ENCODE assay signal across 8 mouse cellular contexts in genomic region chr8:47533344-47534125, GRCm38 (mm10). TPM values are rescaled to one million over a fixed set of nuclear protein-coding genes. Genes with fewer than 3 reads are reported as not detected.
A peak's percentile ranks its signal among the peaks of the same experiment; 100 is the strongest.
DNase-seq lines count a peak whose midpoint lies in the region; ATAC-seq and TF ChIP-seq lines count a peak whose summit lies in the region.

TSS of gene Trappc11 (minus strand) at chr8:47533470.
TSS of gene Rwdd4a (plus strand) at chr8:47533664.

- TF ChIP-seq EP300 in CH12.LX (IDR thresholded peaks at IDR 0.05; ENCODE audit: low read length): no peak

- H3K4me1 ChIP-seq in CH12.LX (ENCODE audit: control insufficient read depth in 1 of 2, insufficient read depth in 2 of 2): peaks cover 0 to 22% of the 10 kb centered on the region in 2 experiments; a peak in 2 of 4 replicates
- peaks cover 2% of the 10 kb centered on the region; the same call in 1 of the 2 replicates for H3K4me1 ChIP-seq in forebrain, embryonic 11.5 days (replicated peaks; ENCODE audit: control insufficient read depth, insufficient read depth, low read length)
- H3K4me1 ChIP-seq in heart, embryonic 16.5 days (ENCODE audit: control insufficient read depth, insufficient read depth, low read length): peaks cover 18% of the 10 kb centered on the region
- H3K4me1 ChIP-seq in liver, embryonic 15.5 days (replicated peaks): peaks cover 20% of the 10 kb centered on the region
- peaks cover 19% of the 10 kb centered on the region for H3K4me1 ChIP-seq in neural tube, embryonic 12.5 days

- peaks cover 35% of the 10 kb centered on the region for H3K79me2 ChIP-seq in CH12.LX (replicated peaks; ENCODE audit: control insufficient read depth, extremely low read depth, insufficient read depth, poor library complexity, severe bottlenecking)

- peak within 1 kb of the TSS; percentile 60 for H3K27ac ChIP-seq in CH12.LX (ENCODE audit: insufficient read depth, low read depth)
- peak within 1 kb of the TSS; percentile 42; the same call in 1 of the 2 replicates for H3K27ac ChIP-seq in forebrain, embryonic 11.5 days (ENCODE audit: low read depth, low read length)
- H3K27ac ChIP-seq in heart, embryonic 16.5 days (ENCODE audit: low read length): peak within 1 kb of the TSS; percentile 84
- peak within 1 kb of the TSS; percentile 77 for H3K27ac ChIP-seq in liver, embryonic 15.5 days (replicated peaks)
- H3K27ac ChIP-seq in neural tube, embryonic 12.5 days: peak within 1 kb of the TSS; percentile 68

- peak within 1 kb of the TSS; percentile 99 for H3K4me2 ChIP-seq in CH12.LX (ENCODE audit: insufficient read depth, low read depth, poor library complexity, severe bottlenecking)
- H3K4me2 ChIP-seq in forebrain, embryonic 11.5 days (ENCODE audit: low read depth, low read length, severe bottlenecking): peak within 1 kb of the TSS; percentile 90
- peak within 1 kb of the TSS; percentile 85 for H3K4me2 ChIP-seq in heart, embryonic 16.5 days (ENCODE audit: low read depth, low read length)
- H3K4me2 ChIP-seq in liver, embryonic 15.5 days: peak within 1 kb of the TSS; percentile 86
- peak within 1 kb of the TSS; percentile 80 for H3K4me2 ChIP-seq in neural tube, embryonic 12.5 days (replicated peaks)

- H3K4me3 ChIP-seq in CH12.LX (replicated peaks in 1 of 3; ENCODE audit: low read depth in 2 of 3, low read length in 2 of 3, poor library complexity in 1 of 3): peak within 1 kb of the TSS; percentile 97 to 100 (median 98)
- H3K4me3 ChIP-seq in forebrain, embryonic 11.5 days (ENCODE audit: low read depth, low read length): peak within 1 kb of the TSS; percentile 84
- peak within 1 kb of the TSS; percentile 80 for H3K4me3 ChIP-seq in heart, embryonic 16.5 days (ENCODE audit: low read length)
- H3K4me3 ChIP-seq in liver, embryonic 15.5 days (replicated peaks): peak within 1 kb of the TSS; percentile 83
- H3K4me3 ChIP-seq in neural tube, embryonic 12.5 days: peak within 1 kb of the TSS; percentile 91

- peak; percentile 100 for ATAC-seq in forebrain, embryonic 11.5 days (replicated peaks; ENCODE audit: low FRiP score)
- peak; percentile 100 for ATAC-seq in heart, embryonic 16.5 days (replicated peaks; ENCODE audit: extremely low read depth, insufficient read depth, low FRiP score)
- ATAC-seq in liver, embryonic 15.5 days (ENCODE audit: insufficient read depth): peak; percentile 99
- ATAC-seq in neural tube, embryonic 12.5 days (ENCODE audit: low FRiP score, low read depth): peak; percentile 100

- no peaks in the 10 kb centered on the region for H3K9me3 ChIP-seq in CH12.LX (replicated peaks; ENCODE audit: low read length)
- H3K9me3 ChIP-seq in forebrain, embryonic 11.5 days (ENCODE audit: control insufficient read depth, low read length): no peaks in the 10 kb centered on the region
- no peaks in the 10 kb centered on the region for H3K9me3 ChIP-seq in heart, embryonic 16.5 days (replicated peaks; ENCODE audit: control insufficient read depth, low read length)
- H3K9me3 ChIP-seq in liver, embryonic 15.5 days (replicated peaks): no peaks in the 10 kb centered on the region
- no peaks in the 10 kb centered on the region for H3K9me3 ChIP-seq in neural tube, embryonic 12.5 days

- peaks cover 9 to 43% of the 10 kb centered on the region in 2 experiments for H3K36me3 ChIP-seq in CH12.LX (replicated peaks in 1 of 2; ENCODE audit: control insufficient read depth in 1 of 2, insufficient read depth in 1 of 2, low read length in 1 of 2)
- peaks cover 3% of the 10 kb centered on the region; the same call in 1 of the 2 replicates for H3K36me3 ChIP-seq in forebrain, embryonic 11.5 days (ENCODE audit: control insufficient read depth, insufficient read depth, low read length)
- peaks cover 16% of the 10 kb centered on the region for H3K36me3 ChIP-seq in heart, embryonic 16.5 days (ENCODE audit: control insufficient read depth, insufficient read depth)
- peaks cover 26% of the 10 kb centered on the region for H3K36me3 ChIP-seq in liver, embryonic 15.5 days (replicated peaks)
- peaks cover 23% of the 10 kb centered on the region for H3K36me3 ChIP-seq in neural tube, embryonic 12.5 days

- in situ Hi-C loops in CH12.LX (cut with MboI; ENCODE audit: low pct_ligation_motif_present, low pct_unique_long_range_greater_than_20kb, low sequenced_read_pairs): loop anchor here (10.0 kb wide), 1 partner anchor 141 kb away; the partner anchor contains the start of gene Ing2

- peak; percentile 87 for TF ChIP-seq POLR2A in CH12.LX (IDR thresholded peaks at IDR 0.05; ENCODE audit: low read depth, low read length)

- DNase-seq in CH12.LX (ENCODE audit: extremely low read depth): peak; percentile 98
- DNase-seq in c-Kit-positive CD71-positive TER-119-negative erythroid progenitor cells, embryonic 14.5 days (ENCODE audit: low read depth): peak; percentile 96
- peak; percentile 94 for DNase-seq in forebrain, embryonic 11.5 days (ENCODE audit: low spot score)
- peak; percentile 98 to 99 for DNase-seq in kidney, postnatal 36 days
- peak; percentile 98 for DNase-seq in telencephalon, adult 2 months (ENCODE audit: low read depth, low spot score)

- H3K27me3 ChIP-seq in CH12.LX (replicated peaks): no peaks in the 10 kb centered on the region
- no peaks in the 10 kb centered on the region for H3K27me3 ChIP-seq in forebrain, embryonic 11.5 days (ENCODE audit: control insufficient read depth, insufficient read depth, low read length)
- no peaks in the 10 kb centered on the region for H3K27me3 ChIP-seq in heart, embryonic 16.5 days (ENCODE audit: control insufficient read depth, insufficient read depth, low read length)
- H3K27me3 ChIP-seq in liver, embryonic 15.5 days: no peaks in the 10 kb centered on the region
- H3K27me3 ChIP-seq in neural tube, embryonic 12.5 days (replicated peaks): no peaks in the 10 kb centered on the region

- no peak for TF ChIP-seq CTCF in CH12.LX (conservative IDR thresholded peaks at IDR 0.05 in 1 of 2, IDR thresholded peaks at IDR 0.05 in 1 of 2; ENCODE audit: low read depth in 2 of 2, low read length in 2 of 2)

- H3K9ac ChIP-seq in CH12.LX (ENCODE audit: insufficient read depth, low read depth): peak within 1 kb of the TSS; percentile 95
- H3K9ac ChIP-seq in forebrain, embryonic 11.5 days (ENCODE audit: low read length): peak within 1 kb of the TSS; percentile 86
- peak within 1 kb of the TSS; percentile 94 for H3K9ac ChIP-seq in heart, embryonic 16.5 days (ENCODE audit: low read length)
- H3K9ac ChIP-seq in liver, embryonic 15.5 days: peak within 1 kb of the TSS; percentile 75
- peak within 1 kb of the TSS; percentile 86 for H3K9ac ChIP-seq in neural tube, embryonic 12.5 days

- dilution Hi-C loops in CH12.LX (cut with MboI; ENCODE audit: extremely low pct_ligation_motif_present, extremely low pct_unique_long_range_greater_than_20kb, low sequenced_read_pairs): no loop called here

- TF ChIP-seq RAD21 in CH12.LX (IDR thresholded peaks at IDR 0.05; ENCODE audit: low read depth, low read length): no peak

- under 1% methylated on average over 64 of the region's 65 CpGs for WGBS in forebrain, embryonic 11.5 days
- WGBS in heart, embryonic 16.5 days: under 1% methylated on average over 65 of the region's 65 CpGs
- WGBS in liver, embryonic 15.5 days (ENCODE audit: insufficient replicate concordance): under 1% methylated on average over 65 of the region's 65 CpGs
- whole genome bisulfite sequencing in neural tube, embryonic 12.5 days: under 1% methylated on average over 65 of the region's 65 CpGs

TF ChIP-seq in CH12.LX, 34 proteins besides CTCF, POLR2A, EP300 and RAD21 (continues in another document):
- no peak for TF ChIP-seq ETS1 (conservative IDR thresholded peaks at IDR 0.05; ENCODE audit: low read depth, low read length)
- no peak for TF ChIP-seq BHLHE40 (IDR thresholded peaks at IDR 0.05; ENCODE audit: low read depth, low read length)
- no peak for TF ChIP-seq JUN (IDR thresholded peaks at IDR 0.05; ENCODE audit: insufficient read depth, low read depth, low read length)
- TF ChIP-seq SIN3A (IDR thresholded peaks at IDR 0.05; ENCODE audit: low read length): peak; percentile 86
- no peak for TF ChIP-seq ZNF384 (IDR thresholded peaks at IDR 0.05; ENCODE audit: low read depth, low read length)
- no peak for TF ChIP-seq USF2 (conservative IDR thresholded peaks at IDR 0.05; ENCODE audit: low read depth, low read length)
- TF ChIP-seq ELF1 (IDR thresholded peaks at IDR 0.05; ENCODE audit: low read depth, low read length): peak; percentile 97
- no peak for TF ChIP-seq JUND (conservative IDR thresholded peaks at IDR 0.05; ENCODE audit: low read depth, low read length)
- TF ChIP-seq POLR2AphosphoS2 (IDR thresholded peaks at IDR 0.05; ENCODE audit: low read depth, low read length): no peak
- TF ChIP-seq ZC3H11A (IDR thresholded peaks at IDR 0.05; ENCODE audit: low read depth, low read length): no peak
- TF ChIP-seq SMC3 (IDR thresholded peaks at IDR 0.05; ENCODE audit: low read depth, low read length): no peak
- TF ChIP-seq KAT2A (IDR thresholded peaks at IDR 0.05; ENCODE audit: insufficient replicate concordance, low read length): peak; percentile 87; the same call in 1 of the 2 replicates
- TF ChIP-seq HCFC1 (IDR thresholded peaks at IDR 0.05; ENCODE audit: low read depth, low read length): peak; percentile 92
- TF ChIP-seq RCOR1 (conservative IDR thresholded peaks at IDR 0.05; ENCODE audit: low read depth, low read length): no peak
- TF ChIP-seq TCF12 (IDR thresholded peaks at IDR 0.05; ENCODE audit: low read depth, low read length): no peak; the same call in 1 of the 2 replicates
- peak; percentile 74 for TF ChIP-seq MXI1 (IDR thresholded peaks at IDR 0.05; ENCODE audit: low read depth, low read length)
- no peak for TF ChIP-seq MAZ (IDR thresholded peaks at IDR 0.05; ENCODE audit: low read depth, low read length)

RNA-seq across cellular contexts. Expression of gene Trappc11, which starts in this region (rescaled TPM):
- total RNA-seq in CH12.LX (2012; rRNA removed) (16.3 and 16.6 TPM in 2 replicates), CH12.LX (2014; rRNA removed) (20.8 and 21.1 TPM in 2 replicates)
- polyA plus RNA-seq in CH12.LX (2012; ENCODE audit: insufficient read length, low read depth): 21.0 and 24.6 TPM in 2 replicates
- polyA plus RNA-seq in forebrain, embryonic 11.5 days (2014; fragmentation: Nextera tagmentation; extraction: Ambion mirVana): 44.2 and 45.7 TPM in 2 replicates
- 20.7 and 20.8 TPM in 2 replicates for polyA plus RNA-seq in heart, embryonic 16.5 days (2015; fragmentation: Nextera tagmentation; extraction: Ambion mirVana)
- polyA plus RNA-seq in liver, embryonic 15.5 days (2015; fragmentation: Nextera tagmentation; extraction: Ambion mirVana): 12.7 and 12.8 TPM in 2 replicates
- 46.2 and 47.0 TPM in 2 replicates for polyA plus RNA-seq in neural tube, embryonic 12.5 days (2016; fragmentation: Nextera tagmentation; extraction: Ambion mirVana)

RNA-seq across cellular contexts. Expression of gene Rwdd4a, which starts in this region (rescaled TPM):
- total RNA-seq in CH12.LX (2012; rRNA removed) (27.7 and 35.8 TPM in 2 replicates), CH12.LX (2014; rRNA removed) (54.5 and 55.9 TPM in 2 replicates)
- polyA plus RNA-seq in CH12.LX (2012; ENCODE audit: insufficient read length, low read depth): 66.6 and 69.9 TPM in 2 replicates
- 49.9 and 56.1 TPM in 2 replicates for polyA plus RNA-seq in forebrain, embryonic 11.5 days (2014; fragmentation: Nextera tagmentation; extraction: Ambion mirVana)
- polyA plus RNA-seq in heart, embryonic 16.5 days (2015; fragmentation: Nextera tagmentation; extraction: Ambion mirVana): 29.5 and 34.0 TPM in 2 replicates
- 17.1 and 19.3 TPM in 2 replicates for polyA plus RNA-seq in liver, embryonic 15.5 days (2015; fragmentation: Nextera tagmentation; extraction: Ambion mirVana)
- 37.6 and 38.9 TPM in 2 replicates for polyA plus RNA-seq in neural tube, embryonic 12.5 days (2016; fragmentation: Nextera tagmentation; extraction: Ambion mirVana)

Comparison
In these comparisons a context has a peak if more than half of its experiments do, and no peak if none do; other contexts are left out.
1. Peak in every context shown above with its lines: DNase-seq, ATAC-seq, H3K4me3 ChIP-seq and H3K27ac ChIP-seq.